Mouse (Mus musculus) CH12.LX (cell line): ENCODE data around the gene Krtap3-1. TPM values are rescaled to one million over a fixed set of nuclear protein-coding genes. Genes with fewer than 3 reads are reported as not detected.

Experiments
- DNase-seq: peaks from one replicate; pipeline ENCODE4 v3.0.0-alpha.2; 2013; ENCODE audit errors: extremely low read depth
- H3K27ac ChIP-seq: 2 replicates; pipeline ENCODE4 v1.5.1; 2012; ENCODE audit warnings: low read depth, mild to moderate bottlenecking, control low read depth, moderate library complexity; ENCODE audit not compliant: insufficient read depth
- H3K27me3 ChIP-seq: replicated peaks from 2 replicates; pipeline ENCODE3; 2012; ENCODE audit warnings: inconsistent platforms
- H3K36me3 ChIP-seq, 2 experiments: replicated peaks in 1 of 2; 2 replicates each; pipeline versions ENCODE3 to v1.6.1; 2012; ENCODE audit warnings: inconsistent platforms in 1 of 2, low read length in 1 of 2, mild to moderate bottlenecking in 1 of 2, mixed read lengths in 1 of 2, moderate library complexity in 1 of 2; ENCODE audit not compliant: control insufficient read depth in 1 of 2, insufficient read depth in 1 of 2
- H3K4me1 ChIP-seq, 2 experiments: 2 replicates each; pipeline ENCODE4 v1.6.1; 2012; ENCODE audit warnings: inconsistent platforms in 1 of 2, moderate library complexity in 1 of 2; ENCODE audit not compliant: insufficient read depth in 2 of 2, control insufficient read depth in 1 of 2
- H3K4me2 ChIP-seq: 2 replicates; pipeline ENCODE4 v1.6.1; 2012; ENCODE audit warnings: low read depth, mild to moderate bottlenecking, control low read depth; ENCODE audit not compliant: poor library complexity, insufficient read depth, severe bottlenecking
- H3K4me3 ChIP-seq, 3 experiments: fragments of 150-350 bp in 1 of 3; sonication (generic) in 1 of 3; replicated peaks in 1 of 3; 2 replicates each; pipeline versions ENCODE3 to v1.5.1; 2011 to 2012; ENCODE audit warnings: low read depth in 2 of 3, low read length in 2 of 3, mild to moderate bottlenecking in 2 of 3, moderate library complexity in 2 of 3, control low read depth in 1 of 3, improper control_type of control experiment in 1 of 3, inconsistent platforms in 1 of 3, mixed read lengths in 1 of 3; ENCODE audit not compliant: poor library complexity in 1 of 3
- H3K79me2 ChIP-seq: replicated peaks from 2 replicates; pipeline ENCODE4 v1.6.1; 2012; ENCODE audit warnings: mild to moderate bottlenecking, moderate library complexity; ENCODE audit not compliant: control insufficient read depth, poor library complexity, insufficient read depth, severe bottlenecking; ENCODE audit errors: extremely low read depth
- H3K9ac ChIP-seq: 2 replicates; pipeline ENCODE4 v1.6.1; 2012; ENCODE audit warnings: low read depth, mild to moderate bottlenecking, control low read depth, moderate library complexity; ENCODE audit not compliant: insufficient read depth
- H3K9me3 ChIP-seq: replicated peaks from 2 replicates; pipeline ENCODE3; 2012; ENCODE audit warnings: low read length, inconsistent platforms, mixed read lengths
- BHLHE40 ChIP-seq: IDR thresholded peaks from 2 replicates; pipeline ENCODE4 v1.6.1; 2011; ENCODE audit warnings: mild to moderate bottlenecking, low read depth, low read length, improper control_type of control experiment
- CHD1 ChIP-seq: IDR thresholded peaks from 2 replicates; pipeline ENCODE4 v1.6.1; 2012; ENCODE audit warnings: low read depth, low read length, improper control_type of control experiment, inconsistent platforms
- CHD2 ChIP-seq: IDR thresholded peaks from 2 replicates; pipeline ENCODE4 v1.6.1; 2011; ENCODE audit warnings: low read length, improper control_type of control experiment
- CTCF ChIP-seq, 2 experiments: IDR thresholded peaks in 1 of 2; conservative IDR thresholded peaks in 1 of 2; 2 replicates each; pipeline ENCODE4 v1.5.1; 2011 to 2012; ENCODE audit warnings: low read depth in 2 of 2, low read length in 2 of 2, improper control_type of control experiment in 1 of 2, inconsistent platforms in 1 of 2, mild to moderate bottlenecking in 1 of 2, moderate library complexity in 1 of 2
- EP300 ChIP-seq: IDR thresholded peaks from 2 replicates; pipeline ENCODE4 v1.6.1; 2011; ENCODE audit warnings: low read length, improper control_type of control experiment
- ETS1 ChIP-seq: conservative IDR thresholded peaks from 2 replicates; pipeline ENCODE4 v1.6.1; 2012; ENCODE audit warnings: low read depth, mild to moderate bottlenecking, inconsistent platforms, low read length, improper control_type of control experiment, moderate library complexity
- IRF4 ChIP-seq: IDR thresholded peaks from 2 replicates; pipeline ENCODE4 v1.6.1; 2014; ENCODE audit warnings: low read depth, mild to moderate bottlenecking, inconsistent platforms, low read length, improper control_type of control experiment
- JUN ChIP-seq: IDR thresholded peaks from 2 replicates; pipeline ENCODE4 v1.6.1; 2011; ENCODE audit warnings: low read depth, mild to moderate bottlenecking, low read length, improper control_type of control experiment, moderate library complexity; ENCODE audit not compliant: insufficient read depth
- JUND ChIP-seq: conservative IDR thresholded peaks from 2 replicates; pipeline ENCODE4 v1.6.1; 2011; ENCODE audit warnings: low read depth, low read length, improper control_type of control experiment
- MAFK ChIP-seq: IDR thresholded peaks from 2 replicates; pipeline ENCODE4 v1.6.1; 2011; ENCODE audit warnings: low read length, improper control_type of control experiment; ENCODE audit not compliant: insufficient replicate concordance
- MAX ChIP-seq: IDR thresholded peaks from 2 replicates; pipeline ENCODE4 v1.6.1; 2011; ENCODE audit warnings: low read length, improper control_type of control experiment
- MEF2A ChIP-seq: IDR thresholded peaks from 2 replicates; pipeline ENCODE4 v1.6.1; 2014; ENCODE audit warnings: low read depth, mild to moderate bottlenecking, inconsistent platforms, low read length, improper control_type of control experiment, borderline replicate concordance
- MXI1 ChIP-seq: IDR thresholded peaks from 2 replicates; pipeline ENCODE4 v1.6.1; 2011; ENCODE audit warnings: mild to moderate bottlenecking, low read depth, low read length, improper control_type of control experiment
- NELFE ChIP-seq: IDR thresholded peaks from 2 replicates; pipeline ENCODE4 v1.6.1; 2011; ENCODE audit warnings: low read depth, low read length, improper control_type of control experiment
- PAX5 ChIP-seq: IDR thresholded peaks from 2 replicates; pipeline ENCODE4 v1.6.1; 2012; ENCODE audit warnings: low read length, inconsistent platforms, mixed read lengths
- POLR2A ChIP-seq: IDR thresholded peaks from 2 replicates; pipeline ENCODE4 v1.6.1; 2011; ENCODE audit warnings: low read depth, mild to moderate bottlenecking, improper control_type of control experiment, low read length
- RCOR1 ChIP-seq: conservative IDR thresholded peaks from 2 replicates; pipeline ENCODE4 v1.6.1; 2012; ENCODE audit warnings: low read depth, mild to moderate bottlenecking, inconsistent platforms, low read length, improper control_type of control experiment
- TCF12 ChIP-seq: IDR thresholded peaks from 2 replicates; pipeline ENCODE4 v1.6.1; 2014; ENCODE audit warnings: low read depth, mild to moderate bottlenecking, inconsistent platforms, low read length, improper control_type of control experiment
- USF1 ChIP-seq: IDR thresholded peaks from 2 replicates; pipeline ENCODE4 v1.6.1; 2014; ENCODE audit warnings: low read depth, mild to moderate bottlenecking, inconsistent platforms, low read length, improper control_type of control experiment
- USF2 ChIP-seq: conservative IDR thresholded peaks from 2 replicates; pipeline ENCODE4 v1.6.1; 2011; ENCODE audit warnings: low read depth, low read length, improper control_type of control experiment
- ZNF384 ChIP-seq: IDR thresholded peaks from 2 replicates; pipeline ENCODE4 v1.6.1; 2012; ENCODE audit warnings: low read depth, low read length, improper control_type of control experiment, inconsistent platforms
- dilution Hi-C: fragments of 300-500 bp; cut with MboI; formaldehyde crosslinking; loops from 2 replicates; pipeline ENCODE4 v1.14.3; 2020; ENCODE audit warnings: low sequenced_read_pairs; ENCODE audit not compliant: extremely low pct_unique_long_range_greater_than_20kb, extremely low pct_ligation_motif_present
- in situ Hi-C: fragments of 300-500 bp; cut with MboI; formaldehyde crosslinking; loops from 3 replicates; pipeline ENCODE4 v1.14.3; 2019; ENCODE audit warnings: low sequenced_read_pairs, low pct_ligation_motif_present, low pct_unique_long_range_greater_than_20kb, mixed read lengths
- polyA plus RNA-seq: library from polyadenylated mRNA; unstranded; fragments of >175 nt; gene quantifications from 2 replicates; pipeline ENCODE4 v1.2.1, GENCODE M21; 2012; ENCODE audit warnings: low read depth; ENCODE audit not compliant: insufficient read length
- total RNA-seq, 2 experiments: library from RNA; depleted of rRNA; stranded (reverse); fragments of 300-350 nt in 1 of 2; fragments of >200 nt in 1 of 2; gene quantifications; 2 replicates each; pipeline ENCODE4 v1.2.3; 2012 to 2014

Krtap3-1 gene
- total and polyA plus RNA-seq, 3 experiments, result not detected

DNA sequence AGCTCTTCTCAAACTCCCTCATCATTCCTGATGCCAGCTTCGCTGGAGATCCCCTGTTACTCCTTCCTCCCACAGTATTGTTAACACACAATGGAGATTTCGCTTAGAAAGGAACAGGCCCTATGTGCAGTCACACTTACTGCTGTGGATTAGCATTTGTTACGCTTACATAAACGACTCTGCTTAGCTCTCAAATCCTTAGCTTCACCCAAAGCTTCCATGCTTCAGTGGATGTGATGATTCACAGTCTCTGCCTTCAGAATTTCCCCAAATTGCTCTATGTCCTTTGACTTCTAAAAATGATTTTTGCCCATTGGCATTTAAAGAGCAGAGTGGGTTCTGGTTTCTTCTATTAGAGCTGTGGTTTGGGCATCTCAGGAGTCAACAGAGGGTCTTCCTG lies 6.7 kb upstream of the Krtap3-1 start:
- H3K27ac ChIP-seq, result no peak overlapping the region

DNA sequence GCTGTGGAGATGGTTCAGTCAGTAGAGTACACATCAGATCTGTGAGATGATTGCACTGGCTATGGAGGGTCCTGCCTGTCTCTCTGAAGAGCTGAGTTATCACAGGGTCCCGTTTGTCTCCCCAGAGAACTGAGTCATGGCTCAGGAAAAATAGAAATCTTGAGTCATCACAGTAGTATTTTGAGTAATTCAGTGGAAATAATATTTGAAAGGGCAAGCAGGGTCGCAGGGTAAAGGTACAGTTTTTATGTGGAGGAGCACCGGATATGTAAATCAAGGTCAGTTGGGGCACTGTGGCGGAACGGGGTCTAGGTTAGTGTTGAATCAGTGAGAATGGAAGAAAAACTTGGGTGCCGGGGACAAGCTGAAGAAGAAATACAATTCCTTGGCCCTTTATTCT lies 3.9 kb downstream of the Krtap3-1 start:
- Histone ChIP-seq H3K36me3 (no peaks in the 10 kb centered on the region), H3K9ac (no peak overlapping the region), H3K9me3 (no peaks in the 10 kb centered on the region), H3K4me1 (peaks cover 5 to 15% of the 10 kb centered on the region in 2 experiments), H3K79me2 (no peaks in the 10 kb centered on the region)
- TF ChIP-seq BHLHE40, result peak; percentile 86
- TF ChIP-seq MEF2A, result peak; percentile 96
- TF ChIP-seq MAX, result no peak
- peak; percentile 87 for TF ChIP-seq MAFK
- peak; percentile 59; the same call in 1 of the 2 replicates for TF ChIP-seq CHD2
- TF ChIP-seq EP300, result peak; percentile 98
- TF ChIP-seq JUN, result peak; percentile 98
- TF ChIP-seq MXI1, result no peak
- TF ChIP-seq USF2, result no peak
- peak; percentile 97 for TF ChIP-seq ETS1
- TF ChIP-seq IRF4, result peak; percentile 99
- no peak for TF ChIP-seq CTCF (conservative IDR thresholded peaks at IDR 0.05 in 1 of 2, IDR thresholded peaks at IDR 0.05 in 1 of 2; ENCODE audit: low read depth in 2 of 2, low read length in 2 of 2)
- peak; percentile 90; the same call in 1 of the 2 replicates for TF ChIP-seq RCOR1
- peak; percentile 96 for TF ChIP-seq JUND
- peak; percentile 79 for TF ChIP-seq TCF12
- TF ChIP-seq, all 38 proteins: peak for 11
- H3K4me3 ChIP-seq, result no peak overlapping the region
- in situ Hi-C loops, result no loop called here
- peaks cover 35% of the 10 kb centered on the region for H3K27me3 ChIP-seq
- DNase-seq, result peak; percentile 84
- no peak overlapping the region for H3K27ac ChIP-seq
- dilution Hi-C loops, result no loop called here
- peak overlapping the region; percentile 65; the same call in 1 of the 2 replicates for H3K4me2 ChIP-seq

More for the DNA sequence above, 6.7 kb upstream of the Krtap3-1 start:
- H3K4me1 ChIP-seq, result peaks cover 3% of the 10 kb centered on the region in 2 experiments; a peak in 2 of 4 replicates
- no peak for DNase-seq
- no peaks in the 10 kb centered on the region for H3K36me3 ChIP-seq
- no peaks in the 10 kb centered on the region for H3K79me2 ChIP-seq
- H3K4me3 ChIP-seq, result no peak overlapping the region
- TF ChIP-seq NELFE, result no peak
- TF ChIP-seq PAX5, result no peak
- no peak for TF ChIP-seq POLR2A
- TF ChIP-seq ETS1, result no peak
- TF ChIP-seq ZNF384, result no peak
- no peak for TF ChIP-seq MEF2A
- no peak for TF ChIP-seq CHD1
- no peak for TF ChIP-seq MAX
- TF ChIP-seq USF1, result no peak
- H3K9ac ChIP-seq, result no peak overlapping the region
- in situ Hi-C loops, result no loop called here
- H3K9me3 ChIP-seq, result no peaks in the 10 kb centered on the region
- H3K27me3 ChIP-seq, result peaks cover 62% of the 10 kb centered on the region
- no peak overlapping the region for H3K4me2 ChIP-seq
- dilution Hi-C loops, result no loop called here
